Mouse (Mus musculus): ENCODE results near the gene Ifna6. TPM values are rescaled to one million over a fixed set of nuclear protein-coding genes. Genes with fewer than 3 reads are reported as not detected.

The Ifna6 gene
- polyA plus RNA-seq, 1 experiment from 2014 or later: not detected

Other genes with a start within 250 kb of the Ifna6 start
- gene Ifna9, start 235.0 kb upstream of the Ifna6 start, polyA plus RNA-seq (2015; fragmentation: Nextera tagmentation; extraction: Ambion mirVana): not detected in 2 replicates
- not detected in 2 replicates for gene Ifna12, start 224.0 kb upstream of the Ifna6 start, polyA plus RNA-seq (2015; fragmentation: Nextera tagmentation; extraction: Ambion mirVana)
- gene C87499, start 193.0 kb upstream of the Ifna6 start, polyA plus RNA-seq (2015; fragmentation: Nextera tagmentation; extraction: Ambion mirVana): not detected in 2 replicates
- not detected in 2 replicates for gene Ifna13, start 183.0 kb upstream of the Ifna6 start, polyA plus RNA-seq (2015; fragmentation: Nextera tagmentation; extraction: Ambion mirVana)
- gene Ifna16, start 150.5 kb upstream of the Ifna6 start, polyA plus RNA-seq (2015; fragmentation: Nextera tagmentation; extraction: Ambion mirVana): not detected in 2 replicates
- gene Ifna2, start 143.5 kb upstream of the Ifna6 start, polyA plus RNA-seq (2015; fragmentation: Nextera tagmentation; extraction: Ambion mirVana): not detected in 2 replicates
- gene Ifnab, start 136.1 kb upstream of the Ifna6 start, polyA plus RNA-seq (2015; fragmentation: Nextera tagmentation; extraction: Ambion mirVana): not detected in 2 replicates
- 1.3 and 1.5 TPM in 2 replicates for gene Gm26566, start 105.6 kb upstream of the Ifna6 start, polyA plus RNA-seq (2015; fragmentation: Nextera tagmentation; extraction: Ambion mirVana)
- gene Klhl9, start 105.0 kb upstream of the Ifna6 start, polyA plus RNA-seq (2015; fragmentation: Nextera tagmentation; extraction: Ambion mirVana): 126 and 128 TPM in 2 replicates
- gene Gm13271, start 72.5 kb upstream of the Ifna6 start, polyA plus RNA-seq (2015; fragmentation: Nextera tagmentation; extraction: Ambion mirVana): not detected in 2 replicates
- not detected in 2 replicates for gene Gm13283, start 67.3 kb upstream of the Ifna6 start, polyA plus RNA-seq (2015; fragmentation: Nextera tagmentation; extraction: Ambion mirVana)
- not detected in 2 replicates for gene Gm13290, start 53.6 kb upstream of the Ifna6 start, polyA plus RNA-seq (2015; fragmentation: Nextera tagmentation; extraction: Ambion mirVana)
- gene Gm13289, start 50.5 kb upstream of the Ifna6 start, polyA plus RNA-seq (2015; fragmentation: Nextera tagmentation; extraction: Ambion mirVana): not detected in 2 replicates
- gene Gm13272, start 47.6 kb upstream of the Ifna6 start, polyA plus RNA-seq (2015; fragmentation: Nextera tagmentation; extraction: Ambion mirVana): not detected in 2 replicates
- gene Ifnz, start 45.3 kb upstream of the Ifna6 start, polyA plus RNA-seq (2015; fragmentation: Nextera tagmentation; extraction: Ambion mirVana): not detected in 2 replicates
- not detected in 2 replicates for gene Gm13276, start 41.7 kb upstream of the Ifna6 start, polyA plus RNA-seq (2015; fragmentation: Nextera tagmentation; extraction: Ambion mirVana)
- not detected in 2 replicates for gene Gm13277, start 38.8 kb upstream of the Ifna6 start, polyA plus RNA-seq (2015; fragmentation: Nextera tagmentation; extraction: Ambion mirVana)
- not detected in 2 replicates for gene Gm13278, start 35.9 kb upstream of the Ifna6 start, polyA plus RNA-seq (2015; fragmentation: Nextera tagmentation; extraction: Ambion mirVana)
- not detected in 2 replicates for gene Gm13275, start 32.9 kb upstream of the Ifna6 start, polyA plus RNA-seq (2015; fragmentation: Nextera tagmentation; extraction: Ambion mirVana)
- gene Gm13279, start 30.0 kb upstream of the Ifna6 start, polyA plus RNA-seq (2015; fragmentation: Nextera tagmentation; extraction: Ambion mirVana): not detected in 2 replicates
- gene Gm13285, start 27.8 kb upstream of the Ifna6 start, polyA plus RNA-seq (2015; fragmentation: Nextera tagmentation; extraction: Ambion mirVana): 0.32 TPM in 1 of 2 replicates, not detected in the other
- gene Gm13287, start 24.2 kb upstream of the Ifna6 start, polyA plus RNA-seq (2015; fragmentation: Nextera tagmentation; extraction: Ambion mirVana): not detected in 2 replicates
- not detected in 2 replicates for gene Gm13288, start 21.9 kb upstream of the Ifna6 start, polyA plus RNA-seq (2015; fragmentation: Nextera tagmentation; extraction: Ambion mirVana)
- not detected in 2 replicates for gene Ifna7, start 11.2 kb upstream of the Ifna6 start, polyA plus RNA-seq (2015; fragmentation: Nextera tagmentation; extraction: Ambion mirVana)
- not detected in 2 replicates for gene Ifna11, start 7.5 kb upstream of the Ifna6 start, polyA plus RNA-seq (2015; fragmentation: Nextera tagmentation; extraction: Ambion mirVana)
- gene Ifna5, start 8.1 kb downstream of the Ifna6 start, polyA plus RNA-seq (2015; fragmentation: Nextera tagmentation; extraction: Ambion mirVana): not detected in 2 replicates
- gene Ifna4, start 14.4 kb downstream of the Ifna6 start, polyA plus RNA-seq (2015; fragmentation: Nextera tagmentation; extraction: Ambion mirVana): not detected in 2 replicates
- gene Ifna1, start 22.7 kb downstream of the Ifna6 start, polyA plus RNA-seq (2015; fragmentation: Nextera tagmentation; extraction: Ambion mirVana): not detected in 2 replicates
- gene Ifne, start 52.8 kb downstream of the Ifna6 start, polyA plus RNA-seq (2015; fragmentation: Nextera tagmentation; extraction: Ambion mirVana): not detected in 2 replicates